8 mouse cellular contexts compared by ENCODE assay signal in the genomic region with DNA sequence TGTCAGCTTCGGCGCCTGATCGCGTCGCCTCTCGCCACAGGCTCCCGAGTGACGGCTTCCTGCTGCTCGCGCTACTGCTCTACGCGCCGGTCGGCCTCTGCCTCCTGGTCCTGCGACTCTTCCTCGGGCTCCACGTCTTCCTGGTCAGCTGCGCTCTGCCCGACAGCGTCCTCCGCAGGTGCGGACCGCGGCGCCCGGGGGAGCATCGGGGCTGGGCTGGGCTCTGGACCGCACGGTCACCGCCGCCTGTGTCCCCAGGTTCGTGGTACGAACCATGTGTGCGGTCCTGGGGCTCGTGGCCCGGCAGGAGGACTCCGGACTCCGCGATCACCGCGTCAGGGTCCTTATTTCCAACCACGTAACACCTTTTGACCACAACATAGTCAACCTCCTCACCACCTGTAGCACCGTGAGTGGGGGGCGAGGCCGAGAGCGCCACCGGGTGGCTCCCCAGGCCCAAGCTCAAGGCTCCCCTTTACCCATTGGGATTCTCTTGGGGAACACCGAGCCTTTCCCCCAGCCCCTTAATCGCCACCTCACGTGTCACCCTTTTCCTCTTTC. TPM values are rescaled to one million over a fixed set of nuclear protein-coding genes. Genes with fewer than 3 reads are reported as not detected.
DNase-seq lines count a peak whose midpoint lies in the region; ATAC-seq and TF ChIP-seq lines count a peak whose summit lies in the region.

A gene (minus strand): TSS at position 403 of the 561 bp plus-strand sequence.

- peaks cover 8% of the 10 kb centered on the region for H3K4me1 ChIP-seq in heart, adult 2 months (ENCODE audit: control insufficient read depth, insufficient read depth, low read length)
- peaks cover 20% of the 10 kb centered on the region for H3K4me1 ChIP-seq in kidney, embryonic 14.5 days (ENCODE audit: control insufficient read depth, insufficient read depth, low read length)
- H3K4me1 ChIP-seq in liver, embryonic 15.5 days (replicated peaks): peaks cover 73% of the 10 kb centered on the region

- peak within 1 kb of the TSS; percentile 88 for H3K4me3 ChIP-seq in heart, adult 2 months
- peak within 1 kb of the TSS; percentile 70 for H3K4me3 ChIP-seq in kidney, embryonic 14.5 days (ENCODE audit: low read length)
- H3K4me3 ChIP-seq in liver, embryonic 15.5 days (replicated peaks): peak within 1 kb of the TSS; percentile 77

- TF ChIP-seq EP300 in heart, adult 2 months (IDR thresholded peaks at IDR 0.05; ENCODE audit: insufficient read depth, low read depth, low read length): no peak

- ATAC-seq in kidney, embryonic 14.5 days (ENCODE audit: low FRiP score, low TSS enrichment): 0 out of 2 replicates have a peak, but pooled peaks have one; percentile 3
- peak; percentile 22 for ATAC-seq in liver, embryonic 15.5 days (ENCODE audit: insufficient read depth)
- ATAC-seq in neutrophil, adult 5-6 weeks (ENCODE audit: extremely low read depth, insufficient number of reproducible peaks, low FRiP score, poor library complexity, severe bottlenecking): no peak

- peak within 1 kb of the TSS; percentile 92 for H3K9ac ChIP-seq in heart, adult 2 months (ENCODE audit: low read depth, low read length)
- H3K9ac ChIP-seq in kidney, embryonic 14.5 days (ENCODE audit: low read depth, low read length): peak within 1 kb of the TSS; percentile 91
- peak within 1 kb of the TSS; percentile 95 for H3K9ac ChIP-seq in liver, embryonic 15.5 days

- peak; percentile 53 for TF ChIP-seq CTCF in heart, adult 2 months (IDR thresholded peaks at IDR 0.05)

- no peaks in the 10 kb centered on the region for H3K27me3 ChIP-seq in heart, adult 2 months (ENCODE audit: control insufficient read depth, insufficient read depth, low read length)
- H3K27me3 ChIP-seq in kidney, embryonic 14.5 days (ENCODE audit: control insufficient read depth, insufficient read depth, low read length): no peaks in the 10 kb centered on the region
- H3K27me3 ChIP-seq in liver, embryonic 15.5 days: peaks cover 5% of the 10 kb centered on the region

- H3K9me3 ChIP-seq in kidney, embryonic 14.5 days (ENCODE audit: control insufficient read depth, low read length): no peaks in the 10 kb centered on the region
- H3K9me3 ChIP-seq in liver, embryonic 15.5 days (replicated peaks): no peaks in the 10 kb centered on the region

- no peaks in the 10 kb centered on the region for H3K36me3 ChIP-seq in heart, adult 2 months (ENCODE audit: control insufficient read depth, insufficient read depth, low read length)
- H3K36me3 ChIP-seq in kidney, embryonic 14.5 days (ENCODE audit: control insufficient read depth, insufficient read depth, low read length): peaks cover 41% of the 10 kb centered on the region
- peaks cover 50% of the 10 kb centered on the region for H3K36me3 ChIP-seq in liver, embryonic 15.5 days (replicated peaks)

- TF ChIP-seq POLR2A in heart, adult 2 months (IDR thresholded peaks at IDR 0.05; ENCODE audit: insufficient read depth, low read depth, low read length): no peak

- no peaks in the 10 kb centered on the region; the same call in 1 of the 2 replicates for H3K79me2 ChIP-seq in heart, adult 2 months (replicated peaks; ENCODE audit: control insufficient read depth, insufficient read depth, low read length)

- H3K4me2 ChIP-seq in kidney, embryonic 14.5 days (replicated peaks; ENCODE audit: low read depth, low read length): peak within 1 kb of the TSS; percentile 95
- H3K4me2 ChIP-seq in liver, embryonic 15.5 days: peak within 1 kb of the TSS; percentile 91

- intact Hi-C loops in heart, adult 2 months (cut with DNase I): loop anchor here (1.0 to 2.0 kb wide), 3 partner anchors 22 to 58 kb away; a partner anchor contains a TSS

- H3K27ac ChIP-seq in heart, adult 2 months: peak within 1 kb of the TSS; percentile 93
- H3K27ac ChIP-seq in kidney, embryonic 14.5 days (ENCODE audit: low read depth, low read length): peak within 1 kb of the TSS; percentile 79
- H3K27ac ChIP-seq in liver, embryonic 15.5 days (replicated peaks): peak within 1 kb of the TSS; percentile 94

- peak; percentile 38 to 42 for DNase-seq in lung, adult 18-20 months
- DNase-seq in lung, postnatal 4 days: no peak
- DNase-seq in embryo, embryonic 11 days: peak; percentile 52
- DNase-seq in heart, adult 2 months: no peak
- DNase-seq in right cerebral cortex, adult 18-20 months: no peak

- under 1% methylated on average over 50 of the region's 50 CpGs for WGBS in heart, adult 2 months
- under 1% methylated on average over 50 of the region's 50 CpGs for WGBS in kidney, embryonic 14.5 days
- under 1% methylated on average over 50 of the region's 50 CpGs for WGBS in liver, embryonic 15.5 days (ENCODE audit: insufficient replicate concordance)

RNA-seq across cellular contexts. Expression of the gene that starts here (rescaled TPM):
- total RNA-seq in heart, adult 2 months (2021): 10 to 100 TPM; 26.9 to 30.4 TPM
- 35.4 and 37.6 TPM in 2 replicates for polyA plus RNA-seq in heart, adult 2 months (2012; rRNA removed)
- 51.1 and 64.9 TPM in 2 replicates for polyA plus RNA-seq in kidney, embryonic 14.5 days (2014; fragmentation: Nextera tagmentation; extraction: Ambion mirVana)
- polyA plus RNA-seq in liver, embryonic 15.5 days (2015; fragmentation: Nextera tagmentation; extraction: Ambion mirVana): 87.9 and 93.6 TPM in 2 replicates
- 33.3 and 36.1 TPM in 2 replicates for total RNA-seq in neutrophil, adult 5-6 weeks (2017)

Comparison
In these comparisons a context has a peak if more than half of its experiments do, and no peak if none do; other contexts are left out.
1. DNase-seq: peak in lung, adult 18-20 months (2 of 2) and embryo, embryonic 11 days (single experiment); none in lung, postnatal 4 days (0 of 2), heart, adult 2 months (0 of 2) and right cerebral cortex, adult 18-20 months (single experiment).
2. Peak in every context shown above with its lines, with median percentiles within 50 percentile points of each other: H3K27ac ChIP-seq, H3K4me3 ChIP-seq and H3K9ac ChIP-seq.